Mouse (Mus musculus) embryonic fibroblast, embryonic 13.5 days (primary cell): ENCODE data around the gene Pygo1. TPM values are rescaled to one million over a fixed set of nuclear protein-coding genes. Genes with fewer than 3 reads are reported as not detected.

Experiments
- H3K27ac ChIP-seq: 2 replicates; pipeline ENCODE4 v1.5.1; 2012; ENCODE audit warnings: low read length, control low read depth, inconsistent platforms; ENCODE audit not compliant: insufficient read depth
- H3K4me1 ChIP-seq: 2 replicates; pipeline ENCODE4 v1.6.1; 2011; ENCODE audit warnings: low read length; ENCODE audit not compliant: control insufficient read depth, insufficient read depth
- H3K4me3 ChIP-seq: 2 replicates; pipeline ENCODE4 v1.5.1; 2011; ENCODE audit warnings: mild to moderate bottlenecking, control low read depth, low read length; ENCODE audit not compliant: insufficient read depth
- CTCF ChIP-seq: IDR thresholded peaks from 2 replicates; pipeline ENCODE4 v1.5.1; 2011; ENCODE audit warnings: mild to moderate bottlenecking, control low read depth, low read length, moderate library complexity, borderline replicate concordance; ENCODE audit not compliant: insufficient read depth
- POLR2A ChIP-seq: IDR thresholded peaks from 2 replicates; pipeline ENCODE4 v1.6.1; 2011; ENCODE audit warnings: low read depth, mild to moderate bottlenecking, control low read depth, low read length, moderate library complexity
- polyA plus RNA-seq: library from polyadenylated mRNA; stranded (reverse); fragments of >200 nt; gene quantifications from 2 replicates; pipeline ENCODE4 v1.2.4, GENCODE M21; 2011; ENCODE audit warnings: low read depth; ENCODE audit not compliant: missing spikeins, insufficient read length

Gene Pygo1
- polyA plus RNA-seq, 1 experiment, result 8.0 TPM

DNA sequence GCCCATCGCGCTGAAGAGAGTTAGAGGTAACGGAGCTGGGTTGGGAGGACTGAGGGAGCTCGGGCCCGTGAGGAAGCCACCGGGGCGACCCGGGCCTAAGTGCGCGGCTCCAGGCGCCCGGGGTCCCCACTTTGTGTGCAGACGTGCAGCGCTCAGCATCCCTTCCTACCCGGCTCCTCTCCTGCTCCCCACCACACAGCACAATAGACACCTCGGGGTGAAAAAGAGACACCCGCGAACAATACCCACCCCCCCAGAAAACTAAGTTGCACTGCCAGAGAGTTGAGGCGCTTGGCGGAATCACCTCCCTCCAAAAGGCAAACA lies 452 bp downstream of the Pygo1 start:
- H3K4me1 ChIP-seq, result no peaks in the 10 kb centered on the region
- no peak overlapping the region for H3K27ac ChIP-seq
- H3K4me3 ChIP-seq, result peak overlapping the region; percentile 79
- TF ChIP-seq POLR2A, result no peak
- no peak for TF ChIP-seq CTCF

DNA sequence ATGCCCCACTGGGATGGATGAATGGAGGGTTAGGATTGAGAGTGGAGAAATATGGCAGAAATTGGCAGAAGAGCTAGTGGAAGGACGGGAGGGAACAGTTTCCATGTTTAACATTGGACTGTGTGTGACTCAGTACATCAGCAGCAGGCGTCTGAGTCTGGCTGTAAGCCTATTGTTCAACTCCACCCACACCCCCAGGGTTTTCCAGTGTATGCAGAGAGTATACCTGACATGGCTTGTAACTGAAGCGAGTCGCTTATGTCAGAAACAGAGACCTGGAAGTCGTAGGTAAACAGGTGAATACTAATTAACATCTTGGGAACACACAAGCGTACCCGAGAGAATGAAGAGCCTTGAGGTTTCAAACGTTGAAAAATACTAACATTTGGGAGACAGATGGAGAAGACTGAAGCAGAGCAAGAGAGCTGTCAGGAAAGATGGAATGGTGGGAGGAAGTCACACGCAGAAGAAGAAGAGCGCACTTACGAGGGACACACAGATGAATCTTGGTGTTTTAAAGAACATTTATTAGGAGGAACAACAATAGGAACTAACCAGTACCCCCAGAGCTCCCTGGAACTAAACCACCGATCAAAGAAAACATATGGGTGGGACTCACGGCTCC lies 5.8 kb downstream of the Pygo1 start:
- no peak overlapping the region for H3K4me3 ChIP-seq
- H3K27ac ChIP-seq, result no peak overlapping the region
- TF ChIP-seq CTCF (no peak), POLR2A (no peak)
- no peaks in the 10 kb centered on the region for H3K4me1 ChIP-seq

DNA sequence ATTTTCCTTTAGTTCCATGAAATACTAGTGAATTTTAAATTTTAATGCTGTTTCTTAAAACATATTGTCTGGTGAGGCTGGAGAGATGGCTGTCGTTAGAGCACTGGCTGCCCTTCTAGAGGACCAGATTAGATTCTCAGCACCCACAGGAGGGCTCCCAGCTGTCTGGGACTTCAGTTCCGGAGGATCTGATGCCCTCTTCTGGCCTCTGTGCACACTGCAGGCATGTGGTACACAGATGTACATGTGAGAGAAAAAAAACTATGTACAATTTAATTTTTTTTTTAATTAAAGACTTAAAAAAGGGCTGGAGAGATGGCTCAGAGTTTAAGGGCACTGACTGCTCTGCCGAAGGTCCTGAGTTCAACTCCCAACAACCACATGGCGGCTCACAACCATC lies 9.9 kb downstream of the Pygo1 start:
- TF ChIP-seq CTCF (no peak), POLR2A (no peak)
- Histone ChIP-seq H3K4me3 (no peak overlapping the region), H3K27ac (no peak overlapping the region), H3K4me1 (no peaks in the 10 kb centered on the region)

- H3K4me3 ChIP-seq, result no peak overlapping the region
- H3K4me1 ChIP-seq, result no peaks in the 10 kb centered on the region
- no peak overlapping the region for H3K27ac ChIP-seq
- TF ChIP-seq POLR2A (no peak), CTCF (no peak)
These were observed 10.9 kb downstream of the Pygo1 start for GRCm38 (mm10) chr9:72936301-72936700.

- Histone ChIP-seq H3K27ac (no peak overlapping the region), H3K4me3 (no peak overlapping the region), H3K4me1 (no peaks in the 10 kb centered on the region)
- TF ChIP-seq CTCF, result 0 out of 2 replicates have a peak, but pooled peaks have one; percentile 2
- TF ChIP-seq POLR2A, result no peak
These were observed 18.0 kb downstream of the Pygo1 start for GRCm38 (mm10) chr9:72943424-72943823.

- TF ChIP-seq POLR2A, result no peak
- no peak for TF ChIP-seq CTCF
- no peaks in the 10 kb centered on the region for H3K4me1 ChIP-seq
- no peak overlapping the region for H3K27ac ChIP-seq
- H3K4me3 ChIP-seq, result no peak overlapping the region
These were observed 18.8 kb downstream of the Pygo1 start for GRCm38 (mm10) chr9:72944286-72944685.

DNA sequence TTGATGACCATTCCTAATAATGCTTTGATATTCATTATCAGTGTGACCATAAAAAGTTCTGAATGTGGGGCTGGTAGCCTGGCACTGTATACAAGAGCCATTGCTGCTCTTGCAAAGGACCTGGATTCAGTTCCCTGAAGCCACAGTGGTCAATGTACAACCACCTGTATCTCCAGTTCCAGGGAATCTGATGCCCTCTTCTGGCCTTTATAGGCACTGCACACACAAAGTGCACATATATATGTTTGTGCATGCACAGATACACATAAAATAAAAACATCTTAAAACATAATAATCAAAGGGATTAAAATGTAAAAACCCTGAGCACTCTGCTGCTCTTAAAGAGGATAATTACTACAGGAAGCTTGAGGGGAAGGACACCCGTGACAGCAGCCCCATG lies 21.6 kb downstream of the Pygo1 start:
- H3K27ac ChIP-seq, result no peak overlapping the region
- TF ChIP-seq CTCF, result no peak
- no peak for TF ChIP-seq POLR2A
- no peaks in the 10 kb centered on the region for H3K4me1 ChIP-seq
- H3K4me3 ChIP-seq, result no peak overlapping the region

GRCm38 (mm10) chr9:72949572-72949971 lies 24.1 kb downstream of the Pygo1 start:
- TF ChIP-seq POLR2A, result no peak
- no peak for TF ChIP-seq CTCF
- H3K27ac ChIP-seq, result no peak overlapping the region

DNA sequence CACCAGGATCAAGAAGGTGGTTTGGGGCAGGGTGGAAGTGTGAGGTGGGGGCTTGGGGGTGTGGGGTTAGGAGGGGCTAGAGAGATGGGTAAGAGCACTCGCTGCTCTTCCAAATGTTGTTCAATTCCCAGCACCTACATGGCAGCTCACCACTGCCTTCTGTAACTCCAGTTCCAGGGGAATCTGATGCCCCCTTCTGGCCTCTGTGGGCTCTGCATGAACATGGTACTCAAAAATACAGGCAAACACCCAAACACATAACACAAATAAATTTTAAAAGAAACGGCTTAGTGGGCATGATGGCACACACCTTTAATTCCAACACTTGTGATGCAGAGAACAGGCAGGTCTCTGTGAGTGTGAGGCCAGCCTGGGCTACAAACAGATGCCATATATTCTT lies 29.3 kb downstream of the Pygo1 start:
- H3K4me3 ChIP-seq, result no peak overlapping the region
- H3K4me1 ChIP-seq, result no peaks in the 10 kb centered on the region

More at GRCm38 (mm10) chr9:72949572-72949971, 24.1 kb downstream of the Pygo1 start:
- H3K4me1 ChIP-seq, result no peaks in the 10 kb centered on the region
- no peak overlapping the region for H3K4me3 ChIP-seq

GRCm38 (mm10) chr9:72955546-72955945 lies 30.1 kb downstream of the Pygo1 start:
- H3K4me1 ChIP-seq, result no peaks in the 10 kb centered on the region
- no peak overlapping the region for H3K4me3 ChIP-seq
- TF ChIP-seq CTCF, result peak; percentile 59; the same call in 1 of the 2 replicates
- TF ChIP-seq POLR2A, result no peak
- H3K27ac ChIP-seq, result no peak overlapping the region

More for the DNA sequence above, 29.3 kb downstream of the Pygo1 start:
- no peak for TF ChIP-seq POLR2A
- no peak for TF ChIP-seq CTCF
- H3K27ac ChIP-seq, result no peak overlapping the region
